23 mouse cellular contexts compared by ENCODE assay signal in the genomic region with DNA sequence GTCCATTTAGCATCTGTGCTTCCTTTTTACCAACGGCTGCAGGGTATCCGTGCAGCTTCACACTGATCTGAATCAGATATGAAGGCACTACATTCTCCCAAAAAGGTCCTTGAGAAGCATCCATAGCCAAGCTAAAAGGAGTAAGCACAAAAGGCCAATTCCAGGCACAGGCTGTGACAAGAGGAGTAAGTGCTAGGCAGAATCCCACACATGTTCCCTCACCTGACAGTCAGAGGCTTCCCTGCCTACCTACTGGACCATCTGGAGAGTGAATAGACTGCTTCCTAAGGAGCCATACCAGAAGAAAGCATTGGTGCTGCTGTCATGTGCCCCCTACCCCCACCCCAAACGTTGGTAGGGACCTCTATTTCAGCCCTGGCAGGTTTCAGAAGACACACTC.
"Had no signal": no experiment of that assay in that cellular context is flagged by ENCODE, and none has a peak within 500 bp of the region (broad histone marks: within the 10 kb centered on the region; RNA-seq: fewer than 3 reads in every experiment).

No protein-coding gene starts in this region.

- H3K4me2 ChIP-seq: limb, embryonic 12.5 days; limb, embryonic 15.5 days; liver, embryonic 11.5 days; liver, embryonic 15.5 days; lung, embryonic 15.5 days; midbrain, embryonic 13.5 days; neural tube, embryonic 13.5 days had no signal

- H3K36me3 ChIP-seq: limb, embryonic 12.5 days; limb, embryonic 15.5 days; liver, embryonic 15.5 days; lung, embryonic 15.5 days; midbrain, embryonic 10.5 days; midbrain, embryonic 13.5 days; neural tube, embryonic 13.5 days had no signal

- H3K4me3 ChIP-seq: limb, embryonic 12.5 days; limb, embryonic 15.5 days; liver, embryonic 15.5 days; lung, embryonic 15.5 days; megakaryocyte, embryonic 14.5 days; midbrain, embryonic 10.5 days; midbrain, embryonic 13.5 days; myocyte; neural tube, embryonic 13.5 days had no signal

- H3K27ac ChIP-seq: limb, embryonic 12.5 days; limb, embryonic 15.5 days; liver, embryonic 15.5 days; lung, embryonic 15.5 days; midbrain, embryonic 10.5 days; midbrain, embryonic 13.5 days; neural tube, embryonic 13.5 days; stomach, postnatal 0 days had no signal

- H3K4me1 ChIP-seq: limb, embryonic 12.5 days; liver, embryonic 15.5 days; lung, embryonic 15.5 days; midbrain, embryonic 10.5 days; midbrain, embryonic 13.5 days; neural tube, embryonic 13.5 days had no signal

- H3K9me3 ChIP-seq: limb, embryonic 12.5 days; limb, embryonic 15.5 days; liver, embryonic 15.5 days; lung, embryonic 15.5 days; midbrain, embryonic 10.5 days; neural tube, embryonic 13.5 days had no signal

- H3K9ac ChIP-seq: limb, embryonic 12.5 days; limb, embryonic 15.5 days; liver, embryonic 15.5 days; lung, embryonic 15.5 days; midbrain, embryonic 13.5 days; neural tube, embryonic 13.5 days had no signal

- DNase-seq: kidney, postnatal 14 days; kidney, postnatal 4 days; left cerebral cortex, postnatal 4 days; lung, adult 18-20 months; lung, postnatal 10 days; lung, postnatal 36 days; retina, postnatal 1 day; right cerebral cortex, postnatal 4 days; thymus, adult 2 months; thymus, postnatal 14 days; thymus, postnatal 4 days had no signal

- H3K27me3 ChIP-seq: limb, embryonic 12.5 days; limb, embryonic 15.5 days; liver, embryonic 15.5 days; lung, embryonic 15.5 days; midbrain, embryonic 13.5 days; neural tube, embryonic 13.5 days had no signal

- ATAC-seq: midbrain, embryonic 13.5 days; midbrain, embryonic 16.5 days had no signal
